Mouse (Mus musculus) testis, postnatal 14 days (tissue): ENCODE measurements around the gene Cidec.
A peak's percentile ranks its signal among the peaks of the same experiment; 100 is the strongest.

ENCODE experiments used
- DNase-seq: peaks from one replicate; pipeline ENCODE4 v3.0.0; 2021; ENCODE audit warnings: low spot score

Cidec gene

GRCm38 (mm10) chr6:113406683-113407082, 28.9 kb downstream of the Cidec start:
- no peak for DNase-seq

DNA sequence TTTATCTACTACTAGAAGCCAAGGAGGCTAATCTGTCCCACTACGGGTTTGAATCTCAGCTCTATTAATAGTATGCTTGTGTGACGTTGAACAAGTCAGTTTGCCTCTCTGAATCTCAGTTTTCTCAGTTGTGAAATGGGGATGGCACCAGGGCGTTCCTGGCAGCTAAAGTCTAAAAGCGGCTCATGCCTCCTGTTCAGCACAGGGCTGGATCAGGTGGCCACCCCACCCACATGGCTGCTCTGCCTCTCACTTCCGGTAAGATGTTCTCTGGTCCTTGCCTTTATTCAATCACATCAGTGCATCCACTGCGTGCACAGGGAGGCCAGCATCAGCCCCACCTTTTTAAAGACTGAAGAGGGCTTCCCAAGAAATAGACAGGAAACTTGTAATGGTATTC, 30.1 kb downstream of the Cidec start:
- DNase-seq: no peak

DNA sequence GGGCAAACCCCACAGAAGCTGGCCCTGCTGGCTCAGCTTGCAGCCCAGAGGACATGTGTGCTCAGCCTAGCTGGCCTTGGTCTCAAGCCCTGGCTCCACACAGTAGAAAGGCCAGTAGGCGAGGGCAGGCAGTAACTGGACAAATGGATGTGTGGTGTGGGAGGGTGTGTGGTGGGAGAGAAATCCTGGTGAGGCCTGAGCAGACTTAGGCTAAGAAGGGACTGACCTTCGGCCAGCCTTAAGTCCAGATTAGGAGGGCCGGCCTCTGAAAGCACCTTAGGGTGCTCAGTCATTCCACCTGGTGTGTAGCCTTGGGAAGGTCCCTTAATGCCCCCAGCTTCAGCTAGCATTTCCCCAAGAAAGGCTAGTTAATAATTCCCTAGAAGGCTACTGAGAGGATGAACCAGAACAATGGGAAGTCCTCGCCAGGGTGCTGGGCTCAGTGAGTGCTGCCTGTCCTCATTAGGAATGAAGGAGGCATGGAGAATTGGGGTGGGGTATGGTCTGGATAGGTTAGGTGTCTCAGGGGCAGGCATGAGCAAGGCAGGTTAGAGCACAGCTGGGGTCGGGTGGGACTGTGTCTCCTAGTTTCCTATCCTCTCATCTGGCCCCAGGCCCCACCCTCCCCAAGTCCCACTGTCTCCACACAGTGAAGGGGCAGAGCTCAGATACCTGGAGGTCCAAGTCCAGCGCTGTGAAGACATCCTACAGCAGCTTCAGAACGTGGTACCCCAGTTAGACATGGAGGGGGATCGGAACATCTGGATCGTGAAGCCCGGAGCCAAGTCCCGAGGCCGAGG, 30.7 kb downstream of the Cidec start:
- no peak for DNase-seq

DNA sequence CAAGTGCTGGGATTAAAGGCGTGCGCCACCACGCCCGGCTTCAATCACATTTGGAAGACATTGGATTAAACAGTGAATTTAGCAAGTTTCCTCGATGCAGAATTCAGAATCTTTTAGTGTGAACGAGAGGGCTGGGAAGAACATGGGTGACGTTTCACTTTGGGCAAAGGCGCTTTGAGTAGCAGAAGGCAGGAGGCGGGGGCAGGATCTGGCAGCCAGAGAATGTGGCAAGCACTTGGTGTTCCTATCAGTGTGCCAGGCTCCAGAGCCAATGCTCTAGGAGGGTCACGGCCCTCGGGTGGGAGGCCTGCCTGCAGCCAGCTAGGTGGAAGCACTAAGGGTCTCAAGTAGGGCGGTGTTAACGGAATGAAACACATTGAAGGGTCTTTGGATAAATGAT, 33.5 kb downstream of the Cidec start:
- no peak for DNase-seq

GRCm38 (mm10) chr6:113396270-113397030, 39.1 kb downstream of the Cidec start:
- DNase-seq: no peak

GRCm38 (mm10) chr6:113395501-113395900, 40.1 kb downstream of the Cidec start:
- DNase-seq: no peak

- DNase-seq: no peak
Observed at GRCm38 (mm10) chr6:113394811-113395210, 40.7 kb downstream of the Cidec start.

- DNase-seq: no peak
Observed at GRCm38 (mm10) chr6:113393951-113394350, 41.6 kb downstream of the Cidec start.

DNA sequence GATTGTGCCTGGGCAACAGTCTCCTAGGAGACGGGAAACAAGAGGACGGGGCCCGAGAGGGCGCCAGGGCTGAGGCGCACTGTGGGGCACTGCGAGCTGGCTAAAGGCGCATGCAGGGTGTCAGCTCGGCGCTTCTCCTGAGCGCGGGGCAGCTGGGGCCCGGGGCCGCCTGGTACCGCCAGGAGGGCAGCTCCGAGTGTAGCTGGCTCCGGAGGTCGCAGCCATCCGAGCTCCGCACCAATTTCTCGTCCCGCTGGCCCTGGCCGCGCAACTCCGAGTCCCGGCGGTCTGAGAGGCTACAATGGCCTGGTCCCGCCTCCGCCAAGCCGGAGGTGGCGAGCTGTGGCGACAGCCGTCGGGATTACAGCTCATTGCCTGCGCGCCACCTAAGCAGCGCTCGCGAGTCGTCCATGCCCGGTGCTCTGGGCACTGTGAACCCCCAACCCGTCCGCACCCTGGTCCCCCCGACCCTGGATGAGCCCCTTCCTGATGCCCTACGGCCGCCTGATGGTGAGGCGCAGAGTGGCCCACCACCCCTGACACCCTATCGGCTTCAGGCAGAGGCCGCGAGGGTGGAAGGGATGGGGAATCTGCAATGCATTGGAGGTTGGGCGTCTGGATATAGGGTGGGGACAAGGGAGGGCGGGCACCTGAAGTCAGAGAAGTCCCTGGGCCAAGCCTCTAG, 43.0 kb downstream of the Cidec start:
- DNase-seq: peak; percentile 43

GRCm38 (mm10) chr6:113392015-113392386, 43.6 kb downstream of the Cidec start:
- no peak for DNase-seq

GRCm38 (mm10) chr6:113390715-113391114, 44.8 kb downstream of the Cidec start:
- no peak for DNase-seq

DNA sequence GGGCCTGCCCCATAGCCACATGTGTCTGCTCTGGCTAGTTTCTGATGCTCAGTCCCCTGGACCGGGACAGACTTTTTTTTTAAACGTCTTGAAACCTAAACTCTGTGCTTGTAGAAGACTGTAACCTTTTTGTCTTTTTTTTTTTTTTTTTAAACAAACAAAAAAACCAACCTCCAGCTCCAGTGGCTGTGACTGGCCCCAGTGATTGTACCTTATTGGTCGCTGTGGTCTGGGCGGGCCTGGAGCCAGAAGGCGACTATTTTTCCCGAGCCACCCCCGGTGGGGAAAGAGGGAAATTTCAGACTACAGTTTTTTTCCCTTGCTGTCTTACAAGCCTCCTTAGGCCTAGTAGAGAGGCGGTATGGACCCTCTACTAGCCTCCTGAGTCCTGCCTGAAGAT, 46.6 kb downstream of the Cidec start, which contains the start of gene Ttll3:
TSS of gene Ttll3 (plus strand) at position 301 of the 400 bp plus-strand sequence.
- DNase-seq: no peak

GRCm38 (mm10) chr6:113386025-113386424, 49.5 kb downstream of the Cidec start:
- DNase-seq: no peak

DNA sequence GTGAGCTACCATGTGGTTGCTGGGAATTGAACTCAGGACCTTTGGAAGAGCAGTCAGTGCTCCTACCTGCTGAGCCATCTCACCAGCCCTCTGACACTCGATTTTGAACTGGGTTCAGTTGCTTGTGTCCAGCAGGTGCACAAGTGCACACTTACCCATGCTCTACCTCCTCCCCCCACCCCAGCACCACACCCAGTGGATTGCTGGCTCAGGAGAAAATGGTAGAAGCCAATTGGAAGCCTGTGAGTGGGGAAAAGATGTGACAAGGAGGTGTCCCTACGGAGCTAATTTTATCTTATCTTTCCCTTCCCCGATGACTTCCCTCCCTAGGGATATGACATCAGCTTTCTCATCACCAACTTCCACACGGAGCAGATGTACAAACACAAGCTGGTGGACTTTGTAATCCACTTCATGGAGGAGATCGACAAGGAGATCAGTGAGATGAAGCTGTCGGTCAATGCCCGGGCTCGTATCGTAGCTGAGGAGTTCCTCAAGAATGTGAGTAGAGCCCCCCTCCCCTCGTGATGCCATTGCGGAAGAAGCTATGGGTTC, 50.3 kb downstream of the Cidec start:
- DNase-seq: no peak

- no peak for DNase-seq
Observed at GRCm38 (mm10) chr6:113384351-113384927, 51.1 kb downstream of the Cidec start.

DNA sequence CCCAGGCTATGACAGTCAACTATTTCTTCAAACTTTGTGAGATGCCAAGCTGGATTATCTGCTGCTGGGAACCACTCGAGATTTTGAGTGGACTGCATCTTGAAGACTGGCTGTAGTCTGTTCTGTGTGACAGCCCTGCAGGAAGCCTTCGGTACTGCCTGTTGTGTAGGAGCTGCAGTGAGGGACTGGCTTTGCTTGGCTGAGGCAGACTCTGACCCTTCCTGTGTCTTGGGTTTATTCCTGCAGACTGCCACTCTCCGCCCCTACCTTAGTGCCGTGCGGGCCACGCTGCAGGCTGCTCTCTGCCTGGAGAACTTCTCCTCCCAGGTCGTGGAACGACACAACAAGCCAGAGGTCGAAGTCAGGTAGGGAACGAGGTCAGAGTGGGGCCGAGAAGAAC, 55.1 kb downstream of the Cidec start:
- DNase-seq: no peak

GRCm38 (mm10) chr6:113379246-113379645, 56.3 kb downstream of the Cidec start:
- DNase-seq: no peak

DNA sequence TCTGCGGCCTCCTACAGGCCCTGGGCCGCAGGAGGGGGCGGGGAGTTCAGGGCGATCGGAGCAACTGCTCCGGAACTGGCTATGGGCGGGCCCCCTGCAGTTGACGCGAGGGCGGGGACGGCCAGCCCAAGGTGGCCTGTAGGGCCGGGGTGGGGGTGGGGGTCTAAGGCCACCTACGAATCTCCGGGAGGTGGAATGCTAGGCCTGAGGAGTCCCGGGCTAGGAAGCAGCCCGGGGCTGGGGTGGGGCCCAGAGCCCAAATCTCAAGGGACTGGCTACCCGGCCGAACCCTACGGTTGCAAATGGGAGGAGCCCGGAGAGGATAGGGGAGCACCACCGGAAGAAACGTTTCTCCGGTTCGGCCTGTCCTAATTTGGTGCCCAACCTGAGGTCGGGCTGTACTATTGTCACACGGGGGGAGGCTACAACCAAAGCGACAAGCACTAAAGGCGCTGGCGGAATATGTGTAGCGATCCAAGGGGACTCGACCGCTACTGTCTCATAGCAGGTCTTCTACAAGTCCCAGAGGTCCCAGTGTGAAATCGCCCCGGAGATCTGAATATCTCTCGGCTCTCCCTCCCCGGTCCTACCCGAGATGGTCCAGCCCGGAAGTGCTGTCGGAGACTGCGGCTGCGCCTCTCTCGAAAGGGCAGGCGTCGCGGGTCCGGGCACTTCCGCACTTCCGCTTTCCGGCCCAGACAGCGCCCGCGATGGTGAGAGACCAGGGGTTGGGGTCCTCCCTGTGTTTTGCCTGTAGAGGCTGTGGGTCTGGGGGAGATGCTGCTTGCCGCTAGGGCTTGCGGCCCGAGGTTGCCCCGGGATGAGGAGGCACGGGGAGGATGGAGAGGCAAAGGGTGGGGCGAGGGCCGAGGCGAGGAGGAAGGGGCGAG, 57.8 kb downstream of the Cidec start, which contains the start of the genes Tada3 and Arpc4:
TSS of gene Tada3 (minus strand) at position 388 of the 890 bp plus-strand sequence.
TSS of gene Arpc4 (plus strand) at position 620 of the 890 bp plus-strand sequence.
- peak; percentile 92 for DNase-seq

DNA sequence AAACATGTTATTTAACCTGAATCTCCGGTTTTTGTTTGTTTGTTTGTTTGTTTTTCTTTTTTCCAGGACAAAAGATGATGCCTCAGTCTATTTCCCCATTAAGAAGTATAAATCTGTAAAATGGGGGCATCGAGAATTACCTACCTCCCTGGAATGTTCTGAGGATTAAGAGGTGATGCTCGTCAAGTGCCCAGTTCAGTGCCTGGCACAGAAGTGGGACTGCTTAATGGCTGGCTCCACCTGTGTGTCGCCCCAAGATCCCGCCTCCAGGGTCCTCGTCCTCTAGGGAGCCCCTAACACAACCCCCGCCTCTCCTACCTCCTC, 58.4 kb downstream of the Cidec start:
- DNase-seq: no peak
